Mouse (Mus musculus): ENCODE data around the gene H2al1j.

GRCm38 (mm10) chrX:11346756-11347155, 19.1 kb downstream of the H2al1j start:
- no peak for TF ChIP-seq POLR2A (IDR thresholded peaks at IDR 0.05; ENCODE audit: control insufficient read depth, extremely low read depth, insufficient read depth, low read length, poor library complexity)
- no peak for TF ChIP-seq CTCF (IDR thresholded peaks at IDR 0.05; ENCODE audit: borderline replicate concordance, control insufficient read depth, extremely low read depth, insufficient read depth, low read length, poor library complexity)

Measured in thymus, adult 2 months (tissue).